Mouse (Mus musculus): ENCODE data around the gene Atrip. TPM values are rescaled to one million over a fixed set of nuclear protein-coding genes. Genes with fewer than 3 reads are reported as not detected.
A peak's percentile ranks its signal among the peaks of the same experiment; 100 is the strongest.

The Atrip gene
- total and polyA plus RNA-seq, 2 experiments from 2014 or later, result 32.2 to 52.3 TPM

- Histone ChIP-seq H3K27me3 (ENCODE audit: insufficient read depth, low read length) (no peaks in the 10 kb centered on the region), H3K36me3 (ENCODE audit: insufficient read depth, low read length) (peaks cover 9% of the 10 kb centered on the region; the same call in 1 of the 2 replicates), H3K4me3 (ENCODE audit: low read length) (no peak overlapping the region), H3K9me3 (ENCODE audit: low read length) (no peaks in the 10 kb centered on the region), H3K27ac (no peak overlapping the region), H3K9ac (replicated peaks; ENCODE audit: low read length) (no peak overlapping the region), H3K4me2 (ENCODE audit: low read depth, low read length) (no peak overlapping the region), H3K4me1 (ENCODE audit: insufficient read depth, low read length) (peaks cover 18% of the 10 kb centered on the region; the same call in 1 of the 2 replicates)
- DNase-seq (ENCODE audit: low spot score) (no peak), ATAC-seq (no peak)
- TF ChIP-seq CTCF (IDR thresholded peaks at IDR 0.05; ENCODE audit: low read depth), result no peak
- 90% methylated on average over 20 of the region's 20 CpGs for WGBS
Measured at GRCm38 (mm10) chr9:109100307-109100928, 26.5 kb upstream of the Atrip start.

DNA sequence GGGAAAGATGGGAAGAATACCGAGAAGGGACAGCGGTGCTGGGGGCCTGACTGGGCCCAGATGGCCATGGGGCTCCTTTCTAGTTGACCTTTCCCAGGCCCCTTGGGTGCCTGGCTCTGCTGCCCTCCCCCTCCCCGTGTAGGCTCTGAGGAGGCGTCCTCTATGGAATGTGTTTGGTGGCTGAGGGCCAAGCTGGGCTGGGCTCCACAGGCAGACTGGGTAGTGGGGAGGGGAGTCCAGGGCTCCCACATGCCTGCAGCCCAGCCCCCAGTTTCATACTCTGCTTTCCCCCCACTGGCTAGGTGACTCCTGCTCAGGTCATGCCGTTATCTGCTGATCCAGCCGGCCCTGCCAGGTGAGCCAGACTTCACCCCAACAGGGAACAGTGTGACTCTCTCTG is 25.0 kb upstream of the Atrip start:
- no peak overlapping the region for H3K4me3 ChIP-seq (ENCODE audit: low read length)
- peak overlapping the region; percentile 70 for H3K4me2 ChIP-seq (ENCODE audit: low read depth, low read length)
- 23% methylated on average over 6 of the region's 6 CpGs for WGBS
- ATAC-seq (no peak), DNase-seq (ENCODE audit: low spot score) (peak; percentile 73)
- no peak overlapping the region for H3K9ac ChIP-seq (replicated peaks; ENCODE audit: low read length)
- peaks cover 9% of the 10 kb centered on the region; the same call in 1 of the 2 replicates for H3K36me3 ChIP-seq (ENCODE audit: insufficient read depth, low read length)
- peak overlapping the region; percentile 99 for H3K27ac ChIP-seq
- H3K9me3 ChIP-seq (ENCODE audit: low read length), result no peaks in the 10 kb centered on the region
- no peak for TF ChIP-seq CTCF (IDR thresholded peaks at IDR 0.05; ENCODE audit: low read depth)
- no peaks in the 10 kb centered on the region for H3K27me3 ChIP-seq (ENCODE audit: insufficient read depth, low read length)
- H3K4me1 ChIP-seq (ENCODE audit: insufficient read depth, low read length), result peaks cover 18% of the 10 kb centered on the region; the same call in 1 of the 2 replicates

DNA sequence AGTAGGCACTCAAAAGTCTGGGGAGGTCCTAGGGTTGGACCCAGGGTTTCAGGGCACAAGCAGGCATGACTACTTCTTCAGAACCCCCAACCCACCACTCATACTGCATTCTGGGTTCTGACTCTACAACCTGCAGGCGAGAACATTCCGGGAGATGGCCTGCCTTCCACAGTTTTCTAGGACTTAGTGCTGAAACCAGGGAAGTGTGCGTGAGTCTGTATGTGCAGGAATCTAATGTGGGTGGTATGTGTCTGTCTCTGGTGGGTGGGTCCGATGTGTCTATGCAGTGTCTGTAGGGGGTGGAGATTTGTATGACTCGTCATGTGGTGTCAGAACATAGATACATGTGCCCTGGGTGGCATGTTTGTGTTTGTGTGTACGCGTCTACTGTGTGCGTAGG is 24.4 kb upstream of the Atrip start:
- DNase-seq (ENCODE audit: low spot score), result no peak
- Histone ChIP-seq H3K27me3 (ENCODE audit: insufficient read depth, low read length) (no peaks in the 10 kb centered on the region), H3K36me3 (ENCODE audit: insufficient read depth, low read length) (peaks cover 9% of the 10 kb centered on the region; the same call in 1 of the 2 replicates), H3K9ac (replicated peaks; ENCODE audit: low read length) (0 out of 2 replicates have a peak overlapping the region, but pooled peaks have one; percentile 92), H3K9me3 (ENCODE audit: low read length) (no peaks in the 10 kb centered on the region), H3K4me2 (ENCODE audit: low read depth, low read length) (peak overlapping the region; percentile 70), H3K4me1 (ENCODE audit: insufficient read depth, low read length) (peaks cover 18% of the 10 kb centered on the region; the same call in 1 of the 2 replicates), H3K4me3 (ENCODE audit: low read length) (0 out of 2 replicates have a peak overlapping the region, but pooled peaks have one; percentile 1), H3K27ac (peak overlapping the region; percentile 99)
- ATAC-seq, result no peak
- no peak for TF ChIP-seq CTCF (IDR thresholded peaks at IDR 0.05; ENCODE audit: low read depth)
- 69% methylated on average over 8 of the region's 8 CpGs for WGBS

GRCm38 (mm10) chr9:109097831-109098230 is 23.9 kb upstream of the Atrip start:
- H3K4me1 ChIP-seq (ENCODE audit: insufficient read depth, low read length), result peaks cover 18% of the 10 kb centered on the region; the same call in 1 of the 2 replicates
- 28% methylated on average over 5 of the region's 5 CpGs for WGBS
- peak; percentile 79 for ATAC-seq

DNA sequence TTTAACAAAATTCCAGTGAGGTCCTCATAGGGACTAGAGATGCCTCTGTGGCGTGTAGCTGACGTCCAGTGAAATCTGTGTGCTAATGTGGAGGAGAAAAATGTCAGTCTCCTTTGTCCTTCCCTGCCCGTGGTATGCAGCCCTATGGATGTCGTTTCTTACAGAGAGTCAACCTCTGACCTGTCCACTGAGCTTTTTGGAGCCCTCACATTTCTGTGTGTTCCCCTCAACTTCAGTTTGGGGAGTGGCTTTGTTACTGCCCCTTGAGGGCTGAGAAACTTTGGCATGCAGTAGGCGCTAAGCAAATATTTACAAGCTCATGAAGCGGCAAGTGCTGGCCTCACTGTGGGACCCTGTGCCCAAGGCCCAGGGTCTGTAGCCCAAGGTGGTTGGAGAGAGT is 23.4 kb upstream of the Atrip start:
- H3K4me1 ChIP-seq (ENCODE audit: insufficient read depth, low read length), result peaks cover 18% of the 10 kb centered on the region; the same call in 1 of the 2 replicates
- no peak for TF ChIP-seq CTCF (IDR thresholded peaks at IDR 0.05; ENCODE audit: low read depth)
- H3K27me3 ChIP-seq (ENCODE audit: insufficient read depth, low read length), result no peaks in the 10 kb centered on the region
- no peak for ATAC-seq
- H3K9ac ChIP-seq (replicated peaks; ENCODE audit: low read length), result peak overlapping the region; percentile 92
- peak overlapping the region; percentile 70 for H3K4me2 ChIP-seq (ENCODE audit: low read depth, low read length)
- DNase-seq (ENCODE audit: low spot score), result peak; percentile 15
- no peaks in the 10 kb centered on the region for H3K9me3 ChIP-seq (ENCODE audit: low read length)
- peak overlapping the region; percentile 75 for H3K4me3 ChIP-seq (ENCODE audit: low read length)
- peak overlapping the region; percentile 99 for H3K27ac ChIP-seq
- whole genome bisulfite sequencing, result 13% methylated on average over 6 of the region's 6 CpGs
- H3K36me3 ChIP-seq (ENCODE audit: insufficient read depth, low read length), result peaks cover 4% of the 10 kb centered on the region; the same call in 1 of the 2 replicates

More at GRCm38 (mm10) chr9:109097831-109098230, 23.9 kb upstream of the Atrip start:
- Histone ChIP-seq H3K4me3 (ENCODE audit: low read length) (0 out of 2 replicates have a peak overlapping the region, but pooled peaks have one; percentile 1), H3K9ac (replicated peaks; ENCODE audit: low read length) (peak overlapping the region; percentile 92; the same call in 1 of the 2 replicates), H3K27me3 (ENCODE audit: insufficient read depth, low read length) (no peaks in the 10 kb centered on the region), H3K4me2 (ENCODE audit: low read depth, low read length) (peak overlapping the region; percentile 70), H3K9me3 (ENCODE audit: low read length) (no peaks in the 10 kb centered on the region), H3K27ac (peak overlapping the region; percentile 99), H3K36me3 (ENCODE audit: insufficient read depth, low read length) (peaks cover 8% of the 10 kb centered on the region; the same call in 1 of the 2 replicates)
- peak; percentile 80 for DNase-seq (ENCODE audit: low spot score)
- no peak for TF ChIP-seq CTCF (IDR thresholded peaks at IDR 0.05; ENCODE audit: low read depth)

DNA sequence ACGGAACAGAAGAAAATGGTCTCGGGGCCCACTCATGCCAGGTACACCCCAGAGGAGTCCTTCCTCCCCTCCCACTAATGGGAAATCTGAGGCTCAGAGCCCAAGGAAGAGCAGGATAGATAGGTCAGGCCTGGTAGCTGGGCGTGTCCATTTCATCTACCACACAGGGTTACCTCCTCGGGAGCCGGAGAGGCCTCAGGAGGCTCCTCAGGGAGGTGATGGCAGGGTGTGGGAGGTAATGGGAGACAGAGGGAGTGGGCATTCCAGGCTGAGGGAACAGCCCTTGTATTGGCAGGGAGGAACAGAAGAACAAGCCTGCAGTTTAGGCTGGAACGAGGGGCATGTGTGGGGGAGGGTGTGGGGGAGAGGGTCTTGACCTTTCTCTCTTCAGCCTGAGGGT is 22.9 kb upstream of the Atrip start:
- no peaks in the 10 kb centered on the region for H3K27me3 ChIP-seq (ENCODE audit: insufficient read depth, low read length)

More for the DNA sequence above, 22.9 kb upstream of the Atrip start:
- H3K4me2 ChIP-seq (ENCODE audit: low read depth, low read length), result peak overlapping the region; percentile 70
- no peak for TF ChIP-seq CTCF (IDR thresholded peaks at IDR 0.05; ENCODE audit: low read depth)
- ATAC-seq (no peak), DNase-seq (ENCODE audit: low spot score) (no peak)
- peaks cover 18% of the 10 kb centered on the region; the same call in 1 of the 2 replicates for H3K4me1 ChIP-seq (ENCODE audit: insufficient read depth, low read length)
- no peaks in the 10 kb centered on the region for H3K9me3 ChIP-seq (ENCODE audit: low read length)
- H3K27ac ChIP-seq, result peak overlapping the region; percentile 99
- WGBS, result 7% methylated on average over 6 of the region's 6 CpGs
- H3K36me3 ChIP-seq (ENCODE audit: insufficient read depth, low read length), result peaks cover 3% of the 10 kb centered on the region; the same call in 1 of the 2 replicates
- H3K4me3 ChIP-seq (ENCODE audit: low read length), result peak overlapping the region; percentile 75
- peak overlapping the region; percentile 92 for H3K9ac ChIP-seq (replicated peaks; ENCODE audit: low read length)
